Comparison of ENCODE assay signal across 28 mouse cellular contexts in genomic region chr9:118548651-118549050, GRCm38 (mm10).
"Had no signal": no experiment of that assay in that cellular context is flagged by ENCODE, and none has a peak within 500 bp of the region (broad histone marks: within the 10 kb centered on the region; RNA-seq: fewer than 3 reads in every experiment).

No protein-coding gene starts in this region.

- ATAC-seq: forebrain, embryonic 13.5 days; forebrain, embryonic 14.5 days; forebrain, embryonic 15.5 days; forebrain, embryonic 16.5 days; forebrain, postnatal 0 days had no signal

- H3K9ac ChIP-seq: embryonic facial prominence, embryonic 12.5 days; embryonic facial prominence, embryonic 13.5 days; embryonic facial prominence, embryonic 15.5 days; forebrain, embryonic 12.5 days; forebrain, embryonic 13.5 days; forebrain, embryonic 15.5 days; forebrain, postnatal 0 days had no signal

- H3K27ac ChIP-seq: embryonic facial prominence, embryonic 10.5 days; embryonic facial prominence, embryonic 12.5 days; embryonic facial prominence, embryonic 13.5 days; embryonic facial prominence, embryonic 15.5 days; forebrain, embryonic 10.5 days; forebrain, embryonic 12.5 days; forebrain, embryonic 13.5 days; forebrain, embryonic 15.5 days; gastrocnemius, adult 2 months; heart, adult 2 months had no signal

- H3K9me3 ChIP-seq: embryonic facial prominence, embryonic 10.5 days; embryonic facial prominence, embryonic 12.5 days; embryonic facial prominence, embryonic 13.5 days; embryonic facial prominence, embryonic 15.5 days; forebrain, embryonic 10.5 days; forebrain, embryonic 12.5 days; forebrain, embryonic 13.5 days; forebrain, embryonic 15.5 days had no signal

- H3K4me1 ChIP-seq: embryonic facial prominence, embryonic 10.5 days; embryonic facial prominence, embryonic 12.5 days; embryonic facial prominence, embryonic 13.5 days; embryonic facial prominence, embryonic 15.5 days; forebrain, embryonic 10.5 days; forebrain, embryonic 12.5 days; forebrain, embryonic 15.5 days had no signal

- H3K4me3 ChIP-seq: embryonic facial prominence, embryonic 10.5 days; embryonic facial prominence, embryonic 12.5 days; embryonic facial prominence, embryonic 13.5 days; embryonic facial prominence, embryonic 15.5 days; erythroblast, embryonic 14.5 days; forebrain, embryonic 10.5 days; forebrain, embryonic 12.5 days; forebrain, embryonic 13.5 days; forebrain, embryonic 15.5 days; gastrocnemius, adult 2 months; heart, adult 2 months had no signal

- H3K4me2 ChIP-seq: embryonic facial prominence, embryonic 12.5 days; embryonic facial prominence, embryonic 13.5 days; embryonic facial prominence, embryonic 15.5 days; forebrain, embryonic 12.5 days; forebrain, embryonic 13.5 days; forebrain, embryonic 15.5 days had no signal

- H3K27me3 ChIP-seq: embryonic facial prominence, embryonic 12.5 days; embryonic facial prominence, embryonic 13.5 days; embryonic facial prominence, embryonic 15.5 days; forebrain, embryonic 12.5 days; forebrain, embryonic 13.5 days; forebrain, embryonic 15.5 days had no signal

- DNase-seq: cerebellum, adult 2 months; cerebellum, adult 8-10 months; cerebellum, adult 9-10 months; cerebellum, adult 9-11 months; cerebellum, postnatal 10 days; cerebellum, postnatal 14 days; cerebellum, postnatal 25 days; cerebellum, postnatal 36 days; embryo, embryonic 11 days; forebrain, postnatal 0 days; gastrocnemius, adult 2 months; gastrocnemius, postnatal 10 days; gastrocnemius, postnatal 14 days; gastrocnemius, postnatal 25 days; gastrocnemius, postnatal 36 days; heart, adult 18-20 months; heart, adult 2 months had no signal
